Mouse (Mus musculus) hindbrain, embryonic 12.5 days (tissue): Measurements from ENCODE around the gene Pdpr. TPM values are rescaled to one million over a fixed set of nuclear protein-coding genes. Genes with fewer than 3 reads are reported as not detected.

Experiments used
- polyA plus RNA-seq: library from polyadenylated mRNA; unstranded; fragments of >200 nt; fragmentation: Nextera tagmentation; extraction: Ambion mirVana; gene quantifications from 2 replicates; pipeline ENCODE4 v1.2.1, GENCODE M21; 2016

Gene Pdpr
- polyA plus RNA-seq, 1 experiment from 2014 or later = 14.4 TPM

Other genes with a start within 250 kb of the Pdpr start
- gene Cog4, start 248.0 kb upstream of the Pdpr start, polyA plus RNA-seq = 74.9 and 77.1 TPM in 2 replicates
- gene Sf3b3, start 247.8 kb upstream of the Pdpr start, polyA plus RNA-seq = 163 and 170 TPM in 2 replicates
- gene Fuk, start 192.1 kb upstream of the Pdpr start, polyA plus RNA-seq = 11.4 and 11.9 TPM in 2 replicates
- 30.4 and 31.2 TPM in 2 replicates for gene St3gal2, start 174.7 kb upstream of the Pdpr start, polyA plus RNA-seq
- gene Ddx19a, start 96.8 kb upstream of the Pdpr start, polyA plus RNA-seq = 13.9 and 16.9 TPM in 2 replicates
- gene Ddx19b, start 62.9 kb upstream of the Pdpr start, polyA plus RNA-seq = 9.5 and 9.7 TPM in 2 replicates
- 78.5 and 83.5 TPM in 2 replicates for gene Aars, start 61.5 kb upstream of the Pdpr start, polyA plus RNA-seq
- 3.2 TPM in 1 of 2 replicates, not detected in the other for gene Exosc6, start 38.3 kb upstream of the Pdpr start, polyA plus RNA-seq
- 1.1 TPM in 2 replicates for gene Clec18a, start 2.2 kb upstream of the Pdpr start, polyA plus RNA-seq
- gene Glg1, start 164.6 kb downstream of the Pdpr start, polyA plus RNA-seq = 104 and 109 TPM in 2 replicates
- gene Rfwd3, start 205.6 kb downstream of the Pdpr start, polyA plus RNA-seq = 53.5 and 56.0 TPM in 2 replicates
- gene Mlkl, start 243.5 kb downstream of the Pdpr start, polyA plus RNA-seq = 0.43 and 0.82 TPM in 2 replicates